ENCODE assay signal across 24 mouse cellular contexts in genomic region chr5:143631559-143631958, GRCm38 (mm10). TPM values are rescaled to one million over a fixed set of nuclear protein-coding genes. Genes with fewer than 3 reads are reported as not detected.
DNase-seq lines count a peak whose midpoint lies in the region; ATAC-seq and TF ChIP-seq lines count a peak whose summit lies in the region.
"Had no signal": no experiment of that assay in that cellular context is flagged by ENCODE, and none has a peak within 500 bp of the region (broad histone marks: within the 10 kb centered on the region; RNA-seq: fewer than 3 reads in every experiment).

No protein-coding gene starts in this region.

- peaks cover 60% of the 10 kb centered on the region for H3K4me1 ChIP-seq in kidney, embryonic 16.5 days (ENCODE audit: insufficient read depth, low read length)
- H3K4me1 ChIP-seq in liver, embryonic 12.5 days, result peaks cover 95% of the 10 kb centered on the region
- H3K4me1 ChIP-seq in small intestine, adult 2 months (ENCODE audit: control insufficient read depth, insufficient read depth, insufficient read length, low read length), result peaks cover 2% of the 10 kb centered on the region
- no peaks in the 10 kb centered on the region; the same call in 1 of the 2 replicates for H3K4me1 ChIP-seq in cerebellum, adult 2 months (ENCODE audit: control insufficient read depth, insufficient read depth, low read length)

- no peak for ATAC-seq in kidney, embryonic 16.5 days (ENCODE audit: low FRiP score, low TSS enrichment)
- no peak for ATAC-seq in liver, embryonic 12.5 days
- ATAC-seq: forebrain, embryonic 14.5 days; intestine, embryonic 15.5 days; midbrain, embryonic 13.5 days had no signal

- no peak for TF ChIP-seq POLR2A in small intestine, adult 2 months (IDR thresholded peaks at IDR 0.05; ENCODE audit: low read depth, low read length)
- TF ChIP-seq POLR2A in cerebellum, adult 2 months (IDR thresholded peaks at IDR 0.05; ENCODE audit: borderline replicate concordance, insufficient read depth, low read length), result no peak

- intact Hi-C loops in gastrocnemius, adult 2 months (cut with DNase I), result no loop called here

- no peak for TF ChIP-seq CTCF in gastrocnemius, adult 2 months (IDR thresholded peaks at IDR 0.05)
- no peak for TF ChIP-seq CTCF in small intestine, adult 2 months (IDR thresholded peaks at IDR 0.05; ENCODE audit: extremely low read depth, insufficient read length, insufficient replicate concordance, low read depth, low read length)
- TF ChIP-seq CTCF in cerebellum, adult 2 months (IDR thresholded peaks at IDR 0.05; ENCODE audit: borderline replicate concordance, insufficient read depth, low read depth, low read length), result no peak

- H3K4me3 ChIP-seq in gastrocnemius, adult 2 months, result no peak overlapping the region
- H3K4me3 ChIP-seq in kidney, embryonic 16.5 days (ENCODE audit: low read length), result no peak overlapping the region
- H3K4me3 ChIP-seq in liver, embryonic 12.5 days, result no peak overlapping the region
- no peak overlapping the region for H3K4me3 ChIP-seq in small intestine, adult 2 months (ENCODE audit: low read depth, low read length)
- no peak overlapping the region for H3K4me3 ChIP-seq in cerebellum, adult 2 months (replicated peaks; ENCODE audit: insufficient read depth, low read depth, low read length)
- H3K4me3 ChIP-seq: embryonic facial prominence, embryonic 12.5 days; hindbrain, embryonic 15.5 days; intestine, embryonic 15.5 days; lung, embryonic 15.5 days; megakaryocyte, embryonic 14.5 days; midbrain, embryonic 13.5 days had no signal

- peak overlapping the region; percentile 19; the same call in 1 of the 2 replicates for H3K9ac ChIP-seq in kidney, embryonic 16.5 days (replicated peaks; ENCODE audit: low read length)
- H3K9ac ChIP-seq in liver, embryonic 12.5 days, result peak overlapping the region; percentile 45; the same call in 1 of the 2 replicates
- H3K9ac ChIP-seq: embryonic facial prominence, embryonic 12.5 days; hindbrain, embryonic 15.5 days; intestine, embryonic 15.5 days; lung, embryonic 15.5 days; midbrain, embryonic 13.5 days had no signal

- H3K9me3 ChIP-seq in kidney, embryonic 16.5 days (ENCODE audit: low read length), result no peaks in the 10 kb centered on the region; the same call in 1 of the 2 replicates
- H3K9me3 ChIP-seq in liver, embryonic 12.5 days (replicated peaks), result no peaks in the 10 kb centered on the region
- H3K9me3 ChIP-seq: embryonic facial prominence, embryonic 12.5 days; hindbrain, embryonic 15.5 days; intestine, embryonic 15.5 days; lung, embryonic 15.5 days; midbrain, embryonic 13.5 days had no signal

- H3K27me3 ChIP-seq in kidney, embryonic 16.5 days (ENCODE audit: insufficient read depth, low read length), result no peaks in the 10 kb centered on the region
- H3K27me3 ChIP-seq in liver, embryonic 12.5 days (replicated peaks), result no peaks in the 10 kb centered on the region
- H3K27me3 ChIP-seq in small intestine, adult 2 months (ENCODE audit: control insufficient read depth, insufficient read depth, low read length), result no peaks in the 10 kb centered on the region
- H3K27me3 ChIP-seq in cerebellum, adult 2 months (ENCODE audit: control insufficient read depth, insufficient read depth, low read length), result no peaks in the 10 kb centered on the region
- H3K27me3 ChIP-seq: embryonic facial prominence, embryonic 12.5 days; hindbrain, embryonic 15.5 days; intestine, embryonic 15.5 days; lung, embryonic 15.5 days; megakaryocyte, embryonic 14.5 days; midbrain, embryonic 13.5 days had no signal

- no peak overlapping the region for H3K4me2 ChIP-seq in kidney, embryonic 16.5 days (replicated peaks; ENCODE audit: low read depth, low read length)
- peak overlapping the region; percentile 59 for H3K4me2 ChIP-seq in liver, embryonic 12.5 days
- H3K4me2 ChIP-seq: embryonic facial prominence, embryonic 12.5 days; hindbrain, embryonic 15.5 days; lung, embryonic 15.5 days; midbrain, embryonic 13.5 days had no signal

- peak overlapping the region; percentile 84 for H3K27ac ChIP-seq in gastrocnemius, adult 2 months
- H3K27ac ChIP-seq in kidney, embryonic 16.5 days (ENCODE audit: low read length), result peak overlapping the region; percentile 69; the same call in 1 of the 2 replicates
- peak overlapping the region; percentile 86 for H3K27ac ChIP-seq in liver, embryonic 12.5 days
- peak overlapping the region; percentile 21; the same call in 1 of the 2 replicates for H3K27ac ChIP-seq in small intestine, adult 2 months (ENCODE audit: insufficient read depth, low read depth, low read length)
- no peak overlapping the region for H3K27ac ChIP-seq in cerebellum, adult 2 months (ENCODE audit: insufficient read depth, low read length)
- H3K27ac ChIP-seq: embryonic facial prominence, embryonic 12.5 days; hindbrain, embryonic 15.5 days; midbrain, embryonic 13.5 days had no signal

- peaks cover 6% of the 10 kb centered on the region; the same call in 1 of the 2 replicates for H3K36me3 ChIP-seq in kidney, embryonic 16.5 days (ENCODE audit: insufficient read depth, low read length)
- peaks cover 28% of the 10 kb centered on the region for H3K36me3 ChIP-seq in liver, embryonic 12.5 days
- H3K36me3 ChIP-seq in small intestine, adult 2 months (ENCODE audit: control insufficient read depth, insufficient read depth, low read length), result no peaks in the 10 kb centered on the region
- H3K36me3 ChIP-seq: embryonic facial prominence, embryonic 12.5 days; hindbrain, embryonic 15.5 days; intestine, embryonic 15.5 days; lung, embryonic 15.5 days; midbrain, embryonic 13.5 days had no signal

- DNase-seq in gastrocnemius, adult 2 months, result no peak
- DNase-seq in gastrocnemius, postnatal 25 days, result no peak
- no peak for DNase-seq in kidney, adult 9 months
- DNase-seq in cerebellum, adult 2 months, result no peak
- DNase-seq in thymus, adult 18-20 months, result no peak
- DNase-seq: adrenal gland, postnatal 25 days; cerebellum, adult 9-11 months; heart, adult 11 months; kidney, postnatal 14 days; layer of hippocampus, postnatal 36 days; lung, postnatal 36 days; right cerebral cortex, postnatal 14 days; spleen, adult 18-20 months; thymus, postnatal 25 days had no signal

- WGBS in kidney, embryonic 16.5 days, result 66% methylated on average over 8 of the region's 8 CpGs
- WGBS in liver, embryonic 12.5 days (ENCODE audit: insufficient replicate concordance), result 70% methylated on average over 8 of the region's 8 CpGs
- 68% methylated on average over 8 of the region's 8 CpGs for WGBS in small intestine, adult 2 months
- 90% methylated on average over 8 of the region's 8 CpGs for WGBS in cerebellum, adult 2 months

RNA-seq across cellular contexts. Expression of gene Cyth3, which starts 9.3 kb away (rescaled TPM):
- total RNA-seq in gastrocnemius, adult 2 months (2021), result 10 to 100 TPM; 10.7 to 15.8 TPM
- total RNA-seq in gastrocnemius, postnatal 25 days (2021), result 10 to 100 TPM; 13.9 to 16.9 TPM
- 79.2 and 81.3 TPM in 2 replicates for polyA plus RNA-seq in kidney, embryonic 16.5 days (2015; fragmentation: Nextera tagmentation; extraction: Ambion mirVana)
- polyA plus RNA-seq in liver, embryonic 12.5 days (2016; fragmentation: Nextera tagmentation; extraction: Ambion mirVana), result 46.0 and 47.7 TPM in 2 replicates
- 6.4 and 10.3 TPM in 2 replicates for polyA plus RNA-seq in small intestine, adult 2 months (2012; rRNA removed)
- 39.8 and 41.3 TPM in 2 replicates for polyA plus RNA-seq in cerebellum, adult 2 months (2012; rRNA removed)
